Comparison of ENCODE assay signal across 7 mouse cellular contexts in the genomic region with DNA sequence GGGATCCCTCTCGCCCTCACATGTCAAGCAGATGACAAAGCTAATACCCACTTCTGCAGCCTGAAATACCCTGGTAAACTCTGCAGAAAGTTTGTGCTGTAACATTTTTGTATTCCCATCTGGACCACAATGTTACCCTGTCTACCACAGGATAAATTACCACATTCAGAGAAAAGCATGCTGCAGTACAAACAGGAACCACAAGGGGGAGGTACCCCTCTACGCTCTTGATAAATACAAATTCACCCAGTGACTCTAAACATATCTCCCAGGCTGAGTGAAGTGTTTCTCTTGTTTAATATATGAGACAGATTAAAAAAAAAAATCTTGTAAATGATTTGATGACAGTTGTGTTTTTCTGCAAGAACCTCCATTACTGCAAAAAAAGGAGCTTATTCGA.
DNase-seq lines count a peak whose midpoint lies in the region; ATAC-seq and TF ChIP-seq lines count a peak whose summit lies in the region.
"Not testable (repeated sequence)": the region's sequence is repeated elsewhere in the genome, so short reads cannot be mapped to it uniquely, and the experiment has no call there.

No protein-coding gene starts in this region.

- peak; percentile 79 for DNase-seq in ES-CJ7 (ENCODE audit: low read depth, low spot score)
- peak; percentile 3 to 15 for DNase-seq in cerebellum, postnatal 10 days
- DNase-seq in induced T-regulatory cell, adult 2 months (ENCODE audit: low read depth) = peak; percentile 85
- DNase-seq in left cerebral cortex, postnatal 14 days (ENCODE audit: low spot score in 2 of 2) = peak; percentile 12 to 34
- DNase-seq in stomach, postnatal 0 days (ENCODE audit: low spot score) = peak; percentile 14

- H3K9me3 ChIP-seq in stomach, postnatal 0 days (ENCODE audit: control insufficient read depth, low read length) = not testable (repeated sequence)

- not testable (repeated sequence) for H3K36me3 ChIP-seq in stomach, postnatal 0 days (ENCODE audit: control insufficient read depth, insufficient read depth, low read length)

- not testable (repeated sequence) for H3K4me3 ChIP-seq in stomach, postnatal 0 days (ENCODE audit: low read depth, low read length)

- peak; percentile 62; the same call in 1 of the 2 replicates for ATAC-seq in frontal cortex, adult (ENCODE audit: low TSS enrichment)
- peak; percentile 78 for ATAC-seq in megakaryocyte progenitor cell, adult 5-6 weeks (replicated peaks; ENCODE audit: poor library complexity)
- ATAC-seq in stomach, postnatal 0 days (ENCODE audit: low FRiP score, low TSS enrichment) = not testable (repeated sequence)

- H3K4me1 ChIP-seq in stomach, postnatal 0 days (replicated peaks; ENCODE audit: control insufficient read depth, insufficient read depth) = not testable (repeated sequence)

- not testable (repeated sequence) for H3K4me2 ChIP-seq in stomach, postnatal 0 days (replicated peaks; ENCODE audit: low read depth)

- peak; percentile 63 for TF ChIP-seq CTCF in stomach, postnatal 0 days (IDR thresholded peaks at IDR 0.05; ENCODE audit: low read depth)

- 77% methylated on average over 3 of the region's 3 CpGs for WGBS in stomach, postnatal 0 days

- not testable (repeated sequence) for TF ChIP-seq EP300 in stomach, postnatal 0 days (optimal IDR thresholded peaks at IDR 0.05)

- H3K27me3 ChIP-seq in stomach, postnatal 0 days (ENCODE audit: control insufficient read depth, insufficient read depth, low read length) = not testable (repeated sequence)

- not testable (repeated sequence) for H3K9ac ChIP-seq in stomach, postnatal 0 days (ENCODE audit: low read length)

- intact Hi-C loops in left cerebral cortex, postnatal 14 days (cut with DNase I) = not testable (repeated sequence)

- not testable (repeated sequence) for H3K27ac ChIP-seq in stomach, postnatal 0 days (replicated peaks)

Comparison
In these comparisons a context has a peak if more than half of its experiments do, and no peak if none do; other contexts are left out.
1. DNase-seq: peak in every context shown above with its lines; median percentile 85 in induced T-regulatory cell, adult 2 months; 79 in ES-CJ7; 23 in left cerebral cortex, postnatal 14 days; 14 in stomach, postnatal 0 days; 9 in cerebellum, postnatal 10 days.